Mouse (Mus musculus): ENCODE measurements around the gene Myo15b. TPM values are rescaled to one million over a fixed set of nuclear protein-coding genes. Genes with fewer than 3 reads are reported as not detected.

Myo15b gene
- total and polyA plus RNA-seq, 3 experiments, result 0.16 to 0.35 TPM; not detected in 1

DNA sequence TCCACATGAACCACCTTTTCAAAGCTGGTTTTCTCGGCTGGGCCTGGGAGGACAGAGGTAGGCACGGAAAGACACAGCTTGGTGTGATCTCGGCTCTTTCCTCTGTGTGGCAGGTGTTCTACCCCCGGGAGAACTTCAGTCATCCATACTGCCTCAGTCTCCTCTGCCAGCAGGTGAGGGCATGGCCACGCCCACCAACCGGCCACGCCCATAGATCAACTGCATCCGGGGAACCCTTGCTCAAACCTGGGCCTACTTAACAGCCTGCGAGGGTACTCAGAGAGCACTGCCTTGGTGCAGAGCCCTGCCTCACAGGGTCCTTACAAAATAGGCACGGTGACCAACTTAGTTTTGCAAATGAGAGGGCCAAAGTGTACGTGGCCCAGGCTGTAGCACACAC is 27.1 kb downstream of the Myo15b start:
- no peak for DNase-seq (ENCODE audit: low spot score)
- H3K9me3 ChIP-seq (replicated peaks), result no peaks in the 10 kb centered on the region
- H3K36me3 ChIP-seq (replicated peaks), result no peaks in the 10 kb centered on the region
- TF ChIP-seq CTCF (IDR thresholded peaks at IDR 0.05; ENCODE audit: low read depth, low read length) (no peak), GATA2 (IDR thresholded peaks at IDR 0.05; ENCODE audit: borderline replicate concordance, low read depth, low read length) (no peak), POLR2AphosphoS5 (IDR thresholded peaks at IDR 0.05; ENCODE audit: insufficient replicate concordance, low read depth, low read length) (no peak), TAL1 (conservative IDR thresholded peaks at IDR 0.05; ENCODE audit: low read depth, low read length) (no peak), GATA1 (IDR thresholded peaks at IDR 0.05; ENCODE audit: borderline replicate concordance, low read length) (no peak)
- peaks cover 78% of the 10 kb centered on the region for H3K27me3 ChIP-seq (ENCODE audit: insufficient read depth, low read length)
- H3K4me3 ChIP-seq (ENCODE audit: low read depth, low read length), result no peak overlapping the region
- ATAC-seq (ENCODE audit: extremely low read depth, insufficient number of reproducible peaks, low FRiP score, poor library complexity, severe bottlenecking), result no peak
- peaks cover 6% of the 10 kb centered on the region; the same call in 1 of the 2 replicates for H3K4me1 ChIP-seq (ENCODE audit: insufficient read depth, low read depth, low read length)

- Histone ChIP-seq H3K4me1 (ENCODE audit: insufficient read depth, low read depth, low read length) (peaks cover 6% of the 10 kb centered on the region; the same call in 1 of the 2 replicates), H3K27me3 (ENCODE audit: insufficient read depth, low read length) (peaks cover 77% of the 10 kb centered on the region), H3K36me3 (replicated peaks) (peaks cover 6% of the 10 kb centered on the region), H3K9me3 (replicated peaks) (no peaks in the 10 kb centered on the region), H3K4me3 (ENCODE audit: low read depth, low read length) (no peak overlapping the region)
- ATAC-seq (ENCODE audit: extremely low read depth, insufficient number of reproducible peaks, low FRiP score, poor library complexity, severe bottlenecking) (no peak), DNase-seq (ENCODE audit: low spot score) (no peak)
- TF ChIP-seq CTCF (IDR thresholded peaks at IDR 0.05; ENCODE audit: low read depth, low read length) (no peak), POLR2AphosphoS5 (IDR thresholded peaks at IDR 0.05; ENCODE audit: insufficient replicate concordance, low read depth, low read length) (no peak), GATA2 (IDR thresholded peaks at IDR 0.05; ENCODE audit: borderline replicate concordance, low read depth, low read length) (no peak), TAL1 (conservative IDR thresholded peaks at IDR 0.05; ENCODE audit: low read depth, low read length) (no peak), GATA1 (IDR thresholded peaks at IDR 0.05; ENCODE audit: borderline replicate concordance, low read length) (no peak)
These were observed 28.2 kb downstream of the Myo15b start for GRCm38 (mm10) chr11:115886446-115886845.

DNA sequence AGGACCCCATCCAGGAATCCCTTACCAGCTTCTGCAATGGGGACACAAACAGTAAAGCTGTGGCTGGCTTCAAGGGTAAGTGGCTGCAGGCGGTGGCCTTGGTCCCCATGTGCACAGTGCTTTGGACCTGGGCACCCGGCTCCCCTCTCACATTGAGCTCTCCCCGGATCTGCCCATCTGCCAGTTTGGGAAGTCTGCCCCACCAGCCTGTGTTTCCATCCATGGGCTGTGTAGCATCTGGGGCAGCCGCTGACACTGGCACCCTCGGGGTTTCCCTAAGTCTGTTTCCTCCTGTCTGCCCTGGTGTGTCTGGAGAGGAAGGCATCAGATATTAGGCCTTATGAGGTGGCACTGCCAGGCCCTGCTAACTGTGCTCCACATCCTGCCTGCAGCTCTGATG is 29.8 kb downstream of the Myo15b start:
- no peak for TF ChIP-seq POLR2AphosphoS5 (IDR thresholded peaks at IDR 0.05; ENCODE audit: insufficient replicate concordance, low read depth, low read length)
- TF ChIP-seq TAL1 (conservative IDR thresholded peaks at IDR 0.05; ENCODE audit: low read depth, low read length), result no peak
- no peak for TF ChIP-seq GATA2 (IDR thresholded peaks at IDR 0.05; ENCODE audit: borderline replicate concordance, low read depth, low read length)
- TF ChIP-seq GATA1 (IDR thresholded peaks at IDR 0.05; ENCODE audit: borderline replicate concordance, low read length), result no peak
- TF ChIP-seq CTCF (IDR thresholded peaks at IDR 0.05; ENCODE audit: low read depth, low read length), result no peak
- Histone ChIP-seq H3K4me3 (ENCODE audit: low read depth, low read length) (no peak overlapping the region), H3K4me1 (ENCODE audit: insufficient read depth, low read depth, low read length) (peaks cover 6% of the 10 kb centered on the region; the same call in 1 of the 2 replicates), H3K9me3 (replicated peaks) (no peaks in the 10 kb centered on the region), H3K27me3 (ENCODE audit: insufficient read depth, low read length) (peaks cover 63% of the 10 kb centered on the region), H3K36me3 (replicated peaks) (peaks cover 22% of the 10 kb centered on the region)
- DNase-seq (ENCODE audit: low spot score) (no peak), ATAC-seq (ENCODE audit: extremely low read depth, insufficient number of reproducible peaks, low FRiP score, poor library complexity, severe bottlenecking) (no peak)

- no peak for ATAC-seq (ENCODE audit: extremely low read depth, insufficient number of reproducible peaks, low FRiP score, poor library complexity, severe bottlenecking)
- Histone ChIP-seq H3K36me3 (replicated peaks) (peaks cover 33% of the 10 kb centered on the region), H3K27me3 (ENCODE audit: insufficient read depth, low read length) (peaks cover 53% of the 10 kb centered on the region), H3K9me3 (replicated peaks) (no peaks in the 10 kb centered on the region), H3K4me3 (ENCODE audit: low read depth, low read length) (no peak overlapping the region), H3K4me1 (ENCODE audit: insufficient read depth, low read depth, low read length) (peaks cover 6% of the 10 kb centered on the region; the same call in 1 of the 2 replicates)
- TF ChIP-seq CTCF (IDR thresholded peaks at IDR 0.05; ENCODE audit: low read depth, low read length), result no peak
- TF ChIP-seq TAL1 (conservative IDR thresholded peaks at IDR 0.05; ENCODE audit: low read depth, low read length), result no peak
- TF ChIP-seq GATA1 (IDR thresholded peaks at IDR 0.05; ENCODE audit: borderline replicate concordance, low read length), result no peak
- TF ChIP-seq POLR2AphosphoS5 (IDR thresholded peaks at IDR 0.05; ENCODE audit: insufficient replicate concordance, low read depth, low read length), result no peak
- TF ChIP-seq GATA2 (IDR thresholded peaks at IDR 0.05; ENCODE audit: borderline replicate concordance, low read depth, low read length), result no peak
- DNase-seq (ENCODE audit: low spot score), result no peak
These were observed 31.0 kb downstream of the Myo15b start for GRCm38 (mm10) chr11:115889159-115889558.

GRCm38 (mm10) chr11:115892213-115892612 is 34.0 kb downstream of the Myo15b start:
- peaks cover 10% of the 10 kb centered on the region; the same call in 1 of the 2 replicates for H3K4me1 ChIP-seq (ENCODE audit: insufficient read depth, low read depth, low read length)
- no peak overlapping the region for H3K4me3 ChIP-seq (ENCODE audit: low read depth, low read length)
- TF ChIP-seq TAL1 (conservative IDR thresholded peaks at IDR 0.05; ENCODE audit: low read depth, low read length) (no peak), GATA2 (IDR thresholded peaks at IDR 0.05; ENCODE audit: borderline replicate concordance, low read depth, low read length) (no peak), POLR2AphosphoS5 (IDR thresholded peaks at IDR 0.05; ENCODE audit: insufficient replicate concordance, low read depth, low read length) (no peak), CTCF (IDR thresholded peaks at IDR 0.05; ENCODE audit: low read depth, low read length) (no peak), GATA1 (IDR thresholded peaks at IDR 0.05; ENCODE audit: borderline replicate concordance, low read length) (no peak)
- peaks cover 25% of the 10 kb centered on the region for H3K27me3 ChIP-seq (ENCODE audit: insufficient read depth, low read length)
- ATAC-seq (ENCODE audit: extremely low read depth, insufficient number of reproducible peaks, low FRiP score, poor library complexity, severe bottlenecking) (no peak), DNase-seq (ENCODE audit: low spot score) (no peak)
- H3K9me3 ChIP-seq (replicated peaks), result no peaks in the 10 kb centered on the region
- H3K36me3 ChIP-seq (replicated peaks), result peaks cover 63% of the 10 kb centered on the region

DNA sequence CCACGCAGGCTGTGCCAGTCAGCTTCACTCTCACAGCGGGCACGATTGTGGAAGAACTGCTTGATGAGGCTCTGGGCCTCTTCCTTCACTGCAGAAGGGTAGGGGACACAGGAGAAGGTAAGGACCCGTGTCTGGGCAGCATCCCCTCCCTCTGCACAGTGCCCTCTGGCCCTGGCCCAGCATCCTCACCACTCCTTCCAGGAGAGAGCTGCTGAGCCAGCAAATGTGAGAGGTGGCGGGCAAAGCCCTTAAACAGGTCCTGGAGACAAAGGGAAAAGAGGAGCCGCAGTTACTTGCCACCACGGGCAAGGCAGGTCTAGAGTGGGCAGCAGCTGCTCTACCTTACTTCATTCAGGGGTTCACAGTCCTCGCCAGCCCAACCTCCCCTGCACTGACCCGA is 34.9 kb downstream of the Myo15b start:
- DNase-seq (ENCODE audit: low spot score) (no peak), ATAC-seq (ENCODE audit: extremely low read depth, insufficient number of reproducible peaks, low FRiP score, poor library complexity, severe bottlenecking) (no peak)
- Histone ChIP-seq H3K4me3 (ENCODE audit: low read depth, low read length) (no peak overlapping the region), H3K9me3 (replicated peaks) (no peaks in the 10 kb centered on the region), H3K4me1 (ENCODE audit: insufficient read depth, low read depth, low read length) (peaks cover 12% of the 10 kb centered on the region; the same call in 1 of the 2 replicates), H3K36me3 (replicated peaks) (peaks cover 72% of the 10 kb centered on the region), H3K27me3 (ENCODE audit: insufficient read depth, low read length) (peaks cover 16% of the 10 kb centered on the region)
- TF ChIP-seq TAL1 (conservative IDR thresholded peaks at IDR 0.05; ENCODE audit: low read depth, low read length) (no peak), CTCF (IDR thresholded peaks at IDR 0.05; ENCODE audit: low read depth, low read length) (no peak), GATA1 (IDR thresholded peaks at IDR 0.05; ENCODE audit: borderline replicate concordance, low read length) (no peak), GATA2 (IDR thresholded peaks at IDR 0.05; ENCODE audit: borderline replicate concordance, low read depth, low read length) (no peak), POLR2AphosphoS5 (IDR thresholded peaks at IDR 0.05; ENCODE audit: insufficient replicate concordance, low read depth, low read length) (no peak)

Data from G1E (cell line).